Mouse (Mus musculus): ENCODE measurements around the gene Ssh1.

GRCm38 (mm10) chr5:113887132-113887531 lies 106.6 kb downstream of the Ssh1 start:
- TF ChIP-seq CTCF (IDR thresholded peaks at IDR 0.05; ENCODE audit: low read depth) (no peak), EP300 (optimal IDR thresholded peaks at IDR 0.05) (no peak)

Measured in stomach, postnatal 0 days (tissue).